Mouse (Mus musculus): ENCODE data around the gene Elf2. TPM values are rescaled to one million over a fixed set of nuclear protein-coding genes. Genes with fewer than 3 reads are reported as not detected.
"Not testable (repeated sequence)": the region's sequence is repeated elsewhere in the genome, so short reads cannot be mapped to it uniquely, and the experiment has no call there.

The Elf2 gene
- total RNA-seq, 2 experiments from 2014 or later = 33.6 to 39.0 TPM

DNA sequence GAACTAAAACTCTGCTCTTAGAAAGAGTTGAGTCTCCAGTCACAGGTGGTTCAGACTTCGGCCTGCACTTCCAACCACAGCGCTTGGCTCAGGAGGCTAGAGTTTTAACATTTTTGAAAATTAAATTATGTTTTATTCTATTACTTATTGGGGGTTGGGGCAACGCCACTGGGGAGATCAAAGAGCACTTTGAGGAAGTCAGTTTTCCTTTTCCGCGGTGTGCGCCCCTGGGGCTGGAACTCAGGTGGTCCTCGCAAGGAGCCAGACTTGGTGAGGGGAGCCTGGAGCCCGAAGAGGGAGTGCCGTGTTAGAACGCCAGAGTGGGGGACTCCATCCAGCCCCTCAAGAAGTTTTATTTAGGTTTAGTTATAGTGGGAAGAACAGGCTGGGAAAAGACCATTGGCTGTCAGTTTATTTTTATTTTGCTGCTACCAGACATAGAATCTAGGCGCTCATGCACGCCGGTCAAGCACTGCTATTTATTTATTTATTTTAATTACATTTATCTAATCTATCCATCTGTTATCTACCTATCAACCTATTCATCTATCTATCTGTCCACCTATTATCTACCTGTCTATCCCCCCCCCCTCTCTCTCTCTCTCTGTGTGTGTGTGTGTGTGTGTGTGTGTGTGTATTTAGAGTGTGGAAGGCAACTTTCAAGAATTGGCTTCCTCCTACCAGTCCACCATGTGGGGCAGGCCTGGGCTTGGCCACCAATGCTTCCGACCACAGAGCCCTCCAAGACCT is 19.3 kb upstream of the Elf2 start:
- no peak for DNase-seq (ENCODE audit: low spot score in 2 of 2)

DNA sequence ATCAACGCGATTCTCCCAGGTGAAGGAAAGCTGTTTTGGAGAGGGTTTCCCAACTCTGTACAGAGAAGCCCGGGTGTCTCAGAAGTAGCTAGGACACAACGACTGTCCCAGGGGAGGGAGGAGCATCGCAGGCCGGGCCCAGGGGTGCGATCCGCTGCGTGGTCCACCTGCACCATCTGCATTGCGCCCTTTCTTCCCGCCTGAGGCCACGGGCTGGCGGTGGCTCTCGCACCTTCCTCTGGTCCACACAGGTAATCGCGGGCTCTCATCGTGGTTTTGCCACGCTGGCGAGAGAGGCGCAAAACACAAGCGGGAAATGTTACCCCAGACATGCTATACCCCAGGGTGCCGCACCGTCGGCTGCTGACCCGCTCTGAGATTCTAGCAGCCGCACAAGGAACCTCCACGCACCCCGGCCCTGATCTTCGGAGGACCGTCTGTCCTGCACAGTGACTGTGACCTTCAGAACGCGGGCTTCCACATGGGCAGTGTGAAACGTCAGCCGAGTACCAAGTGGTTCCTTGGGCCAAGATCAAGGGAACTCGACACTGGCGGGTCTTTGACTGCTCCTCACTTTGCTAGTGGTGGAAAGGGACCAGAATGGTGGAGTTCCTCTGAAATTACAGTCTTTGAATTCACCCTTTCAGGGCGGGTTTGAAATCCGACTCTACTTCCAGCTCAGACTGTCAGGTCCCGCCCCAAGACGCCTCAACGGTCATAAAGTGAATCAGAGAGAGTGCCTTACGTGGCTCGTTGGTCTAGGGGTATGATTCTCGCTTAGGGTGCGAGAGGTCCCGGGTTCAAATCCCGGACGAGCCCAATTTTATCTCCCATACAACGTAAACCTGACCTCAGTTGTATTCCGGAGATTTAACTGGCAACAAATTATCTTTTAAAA is 18.4 kb upstream of the Elf2 start:
- peak; percentile 63 to 65 for DNase-seq (ENCODE audit: low spot score in 2 of 2)

DNA sequence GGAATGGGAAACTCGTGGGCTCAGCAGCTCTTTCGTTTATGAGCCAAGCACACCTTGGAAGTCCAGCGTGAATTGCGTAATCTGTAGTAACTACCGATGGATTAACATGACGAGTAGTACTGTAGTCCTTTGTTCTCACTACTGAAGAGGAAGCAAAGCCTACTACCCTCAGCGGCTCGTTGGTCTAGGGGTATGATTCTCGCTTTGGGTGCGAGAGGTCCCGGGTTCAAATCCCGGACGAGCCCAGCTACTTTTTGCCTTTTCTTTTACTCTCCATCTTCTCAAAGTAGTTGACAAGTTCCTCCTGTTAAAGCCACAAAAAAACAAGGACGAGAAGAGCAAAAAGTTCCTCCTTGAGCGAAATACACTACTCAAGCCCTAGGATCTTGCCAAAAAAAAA is 17.7 kb upstream of the Elf2 start:
- DNase-seq (ENCODE audit: low spot score in 2 of 2) = peak; percentile 61 to 78

DNA sequence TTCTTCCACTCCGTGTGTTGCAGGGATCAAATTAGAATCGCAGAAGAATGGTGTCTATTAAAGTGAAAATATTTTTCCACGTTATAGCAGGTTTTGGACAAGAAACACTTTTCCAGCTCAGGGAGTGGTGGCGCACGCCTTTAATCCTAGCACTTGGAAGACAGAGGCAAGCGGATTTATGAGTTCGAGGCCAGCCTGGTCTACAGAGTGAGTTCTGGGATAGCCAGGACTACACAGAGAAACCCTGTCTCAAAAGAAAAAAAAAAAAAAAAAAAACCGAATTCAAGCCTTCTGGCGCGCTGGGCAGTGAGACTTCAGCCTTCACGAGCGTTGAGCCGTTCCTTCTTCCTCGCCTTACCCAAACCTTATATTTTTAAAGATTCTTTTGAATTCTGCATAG is 17.2 kb upstream of the Elf2 start:
- DNase-seq (ENCODE audit: low spot score in 2 of 2) = peak in 1 of 2 experiments; percentile 17

DNA sequence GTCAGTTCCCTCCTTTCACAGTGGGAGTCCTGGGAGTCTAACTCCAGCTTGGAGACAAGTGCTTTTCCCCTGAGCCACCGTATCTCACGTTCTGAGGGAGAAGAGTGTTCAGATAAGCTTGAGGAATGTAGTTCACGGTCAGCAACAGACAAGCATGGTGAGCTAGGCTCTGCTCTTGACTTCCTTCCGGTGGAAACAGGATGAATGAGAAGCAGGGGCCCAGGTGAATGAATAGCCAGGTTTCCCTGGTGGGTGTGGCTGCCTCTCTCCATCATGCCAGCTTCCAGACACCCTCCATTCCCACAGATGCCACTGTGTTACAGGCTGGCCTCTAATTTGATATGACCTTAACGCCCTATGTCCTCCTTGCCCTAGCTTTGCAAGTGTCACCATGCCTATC is 16.6 kb upstream of the Elf2 start:
- no peak for DNase-seq (ENCODE audit: low spot score in 2 of 2)

DNA sequence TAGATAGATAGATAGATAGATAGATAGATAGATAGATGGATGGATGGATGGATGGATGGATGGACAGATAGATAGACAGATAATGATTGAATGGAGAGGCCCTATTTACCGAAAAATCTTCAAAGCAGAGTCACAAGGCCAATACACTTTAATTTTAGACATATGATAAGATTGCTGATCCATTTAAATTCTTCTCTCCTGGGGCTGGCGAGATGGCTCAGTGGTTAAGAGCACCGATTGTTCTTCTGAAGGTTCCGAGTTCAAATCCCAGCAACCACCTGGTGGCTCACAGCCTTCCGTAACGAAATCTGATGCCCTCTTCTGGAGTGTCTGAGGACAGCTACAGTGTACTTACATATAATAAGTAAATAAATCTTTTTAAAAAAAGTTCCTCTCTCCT is 14.5 kb upstream of the Elf2 start:
- DNase-seq (ENCODE audit: low spot score in 2 of 2) = not testable (repeated sequence)

DNA sequence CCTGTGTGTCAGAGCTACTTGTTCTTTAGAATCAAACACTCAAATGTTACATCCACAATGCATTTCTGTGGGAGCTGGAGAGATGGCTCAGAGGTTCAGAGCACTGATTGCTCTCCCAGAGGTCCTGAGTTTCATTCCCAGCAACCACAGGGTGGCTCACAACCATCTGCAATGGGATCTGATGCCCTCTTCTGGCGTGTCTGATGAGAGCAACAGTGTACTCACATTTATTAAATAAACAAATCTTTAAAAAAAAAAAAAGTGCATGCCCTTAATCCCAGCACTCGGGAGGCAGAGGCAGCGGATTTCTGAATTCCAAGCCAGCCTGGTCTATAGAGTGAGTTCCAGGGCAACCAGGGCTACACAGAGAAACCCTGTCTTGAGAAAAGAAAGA is 13.6 kb upstream of the Elf2 start:
- no peak for DNase-seq (ENCODE audit: low spot score in 2 of 2)

DNA sequence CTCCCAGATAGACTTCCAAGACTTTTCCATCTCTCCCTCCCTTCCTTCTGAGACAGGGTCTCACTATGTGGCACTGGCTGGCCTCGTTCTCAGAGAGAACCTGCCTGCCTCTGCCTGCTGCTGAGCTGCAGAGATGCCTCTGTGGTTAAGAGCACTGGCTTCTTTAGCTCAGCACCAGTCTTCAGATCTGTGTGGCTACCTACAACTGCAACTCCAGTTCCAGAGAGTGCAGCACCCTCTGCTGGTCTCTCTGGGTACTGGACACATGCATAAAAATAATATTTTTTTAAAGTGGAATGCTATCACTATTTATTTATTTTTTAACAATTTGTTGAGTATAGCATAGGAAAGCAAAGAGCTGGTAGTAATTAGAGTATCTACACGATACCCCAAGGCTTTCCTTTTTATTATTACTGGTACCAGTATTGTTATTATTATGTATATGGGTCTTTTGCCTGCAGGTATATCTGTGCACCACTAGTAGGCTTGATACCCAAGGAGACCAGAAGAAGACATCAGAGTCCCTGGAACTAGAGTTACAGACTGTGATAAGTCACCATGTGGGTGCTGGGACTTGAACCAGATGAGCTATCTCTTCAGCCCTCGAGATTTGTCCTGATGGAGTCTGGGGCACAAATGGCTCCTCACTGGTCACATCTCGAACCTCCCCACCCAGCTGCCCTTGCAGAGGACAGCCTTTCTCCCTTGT is 13.0 kb upstream of the Elf2 start:
- DNase-seq (ENCODE audit: low spot score in 2 of 2) = peak in 1 of 2 experiments; percentile 28

DNA sequence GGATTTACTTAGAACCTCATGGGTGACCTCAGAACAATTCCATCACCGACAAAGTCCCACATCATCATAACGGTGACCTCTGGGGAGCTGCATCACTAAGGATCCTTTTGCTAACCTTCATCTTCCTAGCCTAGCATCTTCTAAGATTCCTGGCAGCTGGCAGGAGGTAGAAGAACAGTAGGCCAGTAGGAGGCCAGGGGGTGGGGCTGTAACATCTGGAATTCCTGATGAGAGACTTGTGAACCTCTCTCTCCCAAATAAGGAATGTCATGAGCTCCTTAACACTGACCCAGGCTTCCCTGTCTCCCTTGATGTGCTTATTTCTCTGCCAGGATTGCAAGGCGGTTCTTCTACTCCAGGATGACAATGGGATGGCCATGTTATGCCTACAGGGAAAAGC is 10.3 kb upstream of the Elf2 start:
- DNase-seq (ENCODE audit: low spot score in 2 of 2) = no peak

DNA sequence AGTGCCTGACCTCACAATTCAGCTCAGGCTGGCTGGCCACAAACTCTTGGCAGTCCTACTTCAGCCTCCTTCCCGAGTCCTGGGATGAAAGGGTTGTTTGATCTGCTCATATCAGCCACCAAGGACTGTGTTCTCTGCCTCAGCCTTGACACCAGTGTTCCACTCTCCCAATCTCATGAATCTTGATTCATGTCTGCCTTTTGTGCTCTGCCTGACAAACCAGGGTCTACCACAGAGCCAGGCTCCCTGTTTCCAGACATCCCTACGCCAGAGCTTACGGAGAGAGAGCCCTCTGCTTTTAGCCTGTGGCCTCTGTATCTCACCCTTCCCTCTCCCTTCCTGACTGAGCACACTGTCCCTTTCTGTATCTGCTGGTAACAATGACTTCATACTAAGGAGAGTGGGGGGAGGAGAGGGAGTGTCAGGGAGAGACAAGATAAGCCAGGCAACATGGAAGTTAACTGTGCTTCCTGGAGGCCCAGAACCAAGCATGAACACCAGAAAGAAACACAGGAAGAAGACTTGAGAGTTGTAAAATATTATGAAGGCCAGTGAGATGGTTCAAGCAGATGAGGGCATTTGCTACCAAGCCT is 8.3 kb upstream of the Elf2 start:
- DNase-seq (ENCODE audit: low spot score in 2 of 2) = no peak

DNA sequence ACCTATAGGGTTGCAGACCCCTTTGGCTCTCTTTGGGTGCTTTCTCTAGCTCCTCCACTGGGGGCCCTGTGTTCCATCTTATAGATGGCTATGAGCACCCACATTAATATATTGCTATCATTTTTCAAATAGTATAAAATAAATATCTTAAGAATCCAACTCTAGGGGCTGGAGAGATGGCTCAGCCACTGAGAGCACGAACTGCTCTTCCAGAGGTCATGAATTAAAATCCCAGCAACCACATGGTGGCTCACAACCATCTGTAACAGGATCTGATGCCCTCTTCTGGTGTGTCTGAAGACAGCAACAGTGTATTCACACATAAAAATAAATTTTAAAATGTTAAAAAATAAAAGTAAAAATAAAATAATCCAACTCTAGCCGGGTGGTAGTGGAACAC is 4.6 kb upstream of the Elf2 start:
- not testable (repeated sequence) for DNase-seq (ENCODE audit: low spot score in 2 of 2)

DNA sequence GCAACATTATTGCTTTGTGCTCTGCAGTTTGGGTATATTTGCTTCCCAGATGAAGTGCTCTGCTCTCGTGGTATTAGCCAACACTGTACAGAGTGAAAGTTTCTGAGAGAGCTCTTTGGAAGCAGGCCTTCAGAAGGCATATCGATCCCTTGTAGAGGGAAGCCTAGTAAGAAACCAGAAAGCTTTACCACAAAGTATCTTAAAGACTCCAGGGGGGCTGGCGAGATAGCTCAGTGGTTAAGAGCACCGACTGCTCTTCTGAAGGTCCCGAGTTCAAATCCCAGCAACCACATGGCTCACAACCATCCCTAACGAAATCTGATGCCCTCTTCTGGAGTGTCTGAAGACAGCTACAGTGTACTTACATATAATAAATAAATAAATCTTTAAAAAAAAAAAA is 3.7 kb upstream of the Elf2 start:
- not testable (repeated sequence) for DNase-seq (ENCODE audit: low spot score in 2 of 2)

DNA sequence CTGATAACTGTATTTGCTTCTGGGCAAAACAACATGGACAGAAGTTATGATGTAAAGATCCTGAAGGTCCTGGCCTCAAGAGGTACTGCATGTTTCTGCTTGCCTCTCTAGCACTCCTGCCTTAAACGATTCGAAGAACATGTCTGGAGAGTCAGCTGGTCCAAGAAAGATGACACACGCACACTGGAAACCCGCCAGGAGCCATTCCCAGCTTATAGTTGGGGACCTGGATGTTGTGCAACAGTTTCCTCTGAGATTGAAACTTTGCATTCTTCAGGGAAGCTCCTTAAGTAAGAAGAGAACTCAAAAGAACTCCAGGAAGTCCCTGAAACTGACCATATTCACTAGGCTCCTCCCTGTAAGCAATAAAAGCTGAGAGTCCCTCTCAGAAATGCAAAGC is 2.8 kb upstream of the Elf2 start:
- DNase-seq (ENCODE audit: low spot score in 2 of 2) = no peak

DNA sequence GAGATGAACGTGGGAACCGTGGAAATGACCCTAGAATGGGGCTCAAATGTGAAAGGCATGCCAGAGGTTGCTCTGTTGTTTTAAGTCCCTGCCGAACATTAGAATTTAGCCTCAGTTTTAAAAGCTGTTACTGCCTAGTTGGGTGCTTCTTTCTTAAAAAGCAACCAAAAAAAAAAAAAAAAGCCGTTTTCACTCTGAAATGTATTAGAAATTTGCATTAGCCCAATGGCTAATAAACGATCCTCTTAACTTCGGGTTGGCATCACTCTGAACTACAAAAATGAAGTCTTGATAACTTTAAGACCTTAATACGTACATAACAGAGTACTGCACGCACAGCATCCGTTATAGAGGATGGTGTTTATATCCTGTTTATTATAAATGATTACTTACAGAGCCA is 1.7 kb upstream of the Elf2 start:
- no peak for DNase-seq (ENCODE audit: low spot score in 2 of 2)

DNA sequence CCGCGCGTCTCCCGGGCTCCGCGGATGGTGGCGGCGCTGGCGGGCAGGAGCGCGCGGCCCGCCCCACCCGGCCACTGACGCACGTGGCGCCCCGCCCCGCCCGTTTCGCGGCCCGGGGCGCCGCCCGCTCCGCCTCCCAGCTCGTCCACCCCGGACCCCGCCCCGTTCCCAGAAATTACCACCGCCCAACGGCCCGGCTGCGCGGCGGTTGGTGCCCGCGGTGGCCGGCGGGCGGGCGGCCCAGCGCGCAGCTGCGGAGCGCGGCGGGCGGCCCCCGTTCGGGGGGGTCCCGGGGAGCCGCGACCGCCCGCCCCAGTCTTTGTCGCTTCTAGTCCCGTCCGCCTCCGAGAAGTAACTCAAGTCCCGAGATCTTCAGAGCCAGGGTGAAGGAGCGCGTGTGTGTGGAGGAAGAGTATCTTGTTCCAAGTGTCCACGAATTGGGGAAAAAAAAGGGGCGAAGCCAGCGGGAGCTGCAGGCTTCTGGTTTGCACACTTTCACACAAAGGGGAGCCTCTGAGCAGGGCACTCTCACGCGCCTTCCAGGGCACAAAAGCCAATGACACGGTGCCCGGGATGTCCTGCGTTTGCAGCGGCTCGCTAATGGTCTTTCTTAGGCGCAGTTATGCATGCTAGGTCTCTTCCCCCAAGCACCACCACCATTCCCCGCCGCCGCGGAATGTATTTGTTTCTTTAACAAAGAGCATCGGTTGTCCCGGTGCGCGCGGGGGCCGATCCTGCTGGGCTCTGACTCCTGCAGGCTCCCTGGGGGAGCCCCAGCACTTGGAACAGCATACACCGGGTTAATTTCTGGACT is 1.0 kb upstream of the Elf2 start:
- DNase-seq (ENCODE audit: low spot score in 2 of 2) = peak; percentile 68 to 80

DNA sequence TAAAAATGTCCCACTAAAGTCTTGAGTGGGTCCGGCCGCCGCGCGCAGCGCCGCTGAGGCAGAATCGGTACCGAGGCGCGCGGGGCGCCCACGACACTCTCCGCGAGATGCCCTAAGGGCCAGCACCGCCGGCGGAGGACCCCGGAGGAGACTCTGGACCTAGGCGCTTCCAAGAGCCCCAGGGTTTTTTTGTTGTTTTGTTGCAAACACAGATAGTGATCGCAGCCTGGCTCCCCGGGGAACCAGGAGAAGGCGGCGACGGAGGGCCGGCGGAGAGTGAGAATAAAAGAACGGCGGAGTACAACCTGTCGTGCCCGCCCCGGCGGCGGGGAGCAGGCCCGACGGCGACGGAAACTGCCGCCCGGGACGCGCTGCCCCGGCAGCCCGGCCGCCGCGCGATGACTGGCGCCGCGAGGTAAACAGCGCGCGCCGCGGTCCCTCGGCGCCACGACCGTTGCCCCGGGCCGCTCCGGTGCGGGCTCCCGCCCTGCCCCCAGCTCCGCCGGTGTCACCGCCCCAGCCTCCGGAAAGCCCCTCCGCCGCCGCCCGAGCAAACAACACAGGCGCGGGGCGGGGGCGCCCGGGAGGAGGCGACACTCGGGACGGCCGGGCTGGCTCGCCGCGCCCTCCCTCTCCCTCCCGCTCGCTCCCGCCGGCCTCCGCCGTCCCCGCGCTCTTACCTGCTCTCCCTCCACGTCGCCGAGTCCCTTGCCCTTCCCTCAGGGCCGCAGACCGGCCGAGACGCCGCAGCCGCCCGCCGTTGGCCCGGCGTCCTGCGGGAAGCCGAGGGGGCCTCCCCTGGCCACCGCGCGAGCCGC is 520 bp downstream of the Elf2 start:
- peak in 1 of 2 experiments; percentile 44 for DNase-seq (ENCODE audit: low spot score in 2 of 2)

DNA sequence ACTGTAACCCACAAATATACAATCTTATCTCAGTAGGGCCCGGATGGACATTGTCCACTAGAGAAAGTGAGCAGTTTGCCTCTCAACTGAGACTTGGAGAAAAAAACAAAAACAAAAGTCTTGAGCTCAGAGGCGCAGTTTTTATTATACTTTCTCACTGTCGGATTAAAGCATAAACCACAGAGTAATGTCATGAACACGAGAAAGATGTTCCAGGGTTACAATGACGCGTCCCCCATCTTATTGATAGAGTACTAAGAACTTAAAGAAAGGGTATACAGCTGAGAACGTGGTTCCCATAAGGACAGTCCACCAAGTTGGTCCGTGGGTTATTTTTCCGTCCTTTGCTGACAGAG is 1.1 kb downstream of the Elf2 start:
- DNase-seq (ENCODE audit: low spot score in 2 of 2) = no peak

DNA sequence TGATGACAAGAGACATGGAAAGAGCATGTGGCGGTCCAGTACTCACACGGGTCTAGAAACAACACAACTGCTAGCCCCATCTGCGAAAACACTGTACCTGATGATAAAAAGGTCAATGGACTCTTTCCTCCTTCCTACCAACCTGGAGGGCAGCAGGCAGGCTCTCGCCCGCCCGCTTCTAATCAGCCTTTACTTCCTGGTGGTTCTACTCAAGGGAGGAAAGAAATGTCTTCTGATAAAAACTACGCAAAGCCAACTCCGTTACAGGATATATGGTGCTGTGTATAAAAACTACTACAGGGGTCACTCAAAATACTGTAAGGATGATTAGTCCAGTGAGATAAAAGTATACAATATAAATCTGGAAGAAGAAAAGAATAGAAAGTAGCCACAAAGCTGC is 5.1 kb downstream of the Elf2 start:
- no peak for DNase-seq (ENCODE audit: low spot score in 2 of 2)

DNA sequence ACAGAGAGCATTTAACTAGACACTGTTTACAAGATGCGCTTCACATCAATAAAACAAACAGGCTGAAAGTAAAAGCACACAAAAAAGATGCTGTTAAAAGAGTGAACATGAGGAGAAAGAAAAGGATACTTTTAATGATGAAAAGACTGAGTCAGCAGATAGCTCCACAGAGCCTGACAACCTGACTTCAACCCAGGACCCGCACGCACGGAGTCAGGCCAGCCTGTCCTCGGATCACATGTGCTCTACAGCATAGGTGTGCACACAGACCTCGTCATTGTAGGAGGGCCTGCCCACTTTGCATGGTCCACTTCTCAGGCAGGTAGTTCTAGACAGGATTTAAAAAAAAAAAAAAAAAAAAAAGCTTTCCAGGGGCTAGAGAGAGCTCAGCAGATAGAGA is 6.5 kb downstream of the Elf2 start:
- DNase-seq (ENCODE audit: low spot score in 2 of 2) = no peak
